Mouse (Mus musculus): ENCODE measurements around the gene Dynlrb1.

Dynlrb1 gene

GRCm38 (mm10) chr2:155280116-155280515 lies 43.8 kb downstream of the Dynlrb1 start:
- no peak for DNase-seq (ENCODE audit: low spot score in 2 of 2)

GRCm38 (mm10) chr2:155283793-155284192 lies 47.5 kb downstream of the Dynlrb1 start:
- DNase-seq (ENCODE audit: low spot score in 2 of 2) = no peak

GRCm38 (mm10) chr2:155284647-155285046 lies 48.3 kb downstream of the Dynlrb1 start:
- DNase-seq (ENCODE audit: low spot score in 2 of 2) = no peak

GRCm38 (mm10) chr2:155285744-155286143 lies 49.4 kb downstream of the Dynlrb1 start:
- DNase-seq (ENCODE audit: low spot score in 2 of 2) = no peak

GRCm38 (mm10) chr2:155287456-155288250 lies 51.3 kb downstream of the Dynlrb1 start:
- DNase-seq (ENCODE audit: low spot score in 2 of 2) = no peak

- no peak for DNase-seq (ENCODE audit: low spot score in 2 of 2)
Observed at GRCm38 (mm10) chr2:155290066-155290465, 53.7 kb downstream of the Dynlrb1 start.

GRCm38 (mm10) chr2:155293382-155293781 lies 57.0 kb downstream of the Dynlrb1 start:
- DNase-seq (ENCODE audit: low spot score in 2 of 2) = no peak

- DNase-seq (ENCODE audit: low spot score in 2 of 2) = no peak
Observed at GRCm38 (mm10) chr2:155293946-155294345, 57.6 kb downstream of the Dynlrb1 start.

- DNase-seq (ENCODE audit: low spot score in 2 of 2) = no peak
Observed at GRCm38 (mm10) chr2:155295453-155295852, 59.1 kb downstream of the Dynlrb1 start.

- no peak for DNase-seq (ENCODE audit: low spot score in 2 of 2)
Observed at GRCm38 (mm10) chr2:155299563-155299962, 63.2 kb downstream of the Dynlrb1 start.
